Mouse (Mus musculus) layer of hippocampus, adult 2 months (tissue): Measurements from ENCODE around the gene Dync1li1. TPM values are rescaled to one million over a fixed set of nuclear protein-coding genes. Genes with fewer than 3 reads are reported as not detected.
A peak's percentile ranks its signal among the peaks of the same experiment; 100 is the strongest.
"Not testable (repeated sequence)": the region's sequence is repeated elsewhere in the genome, so short reads cannot be mapped to it uniquely, and the experiment has no call there.

ENCODE experiments used
- DNase-seq, 2 experiments: peaks; one replicate each; pipeline ENCODE4 v3.0.0; 2022; ENCODE audit warnings: low spot score in 2 of 2
- H3K27ac ChIP-seq: fragments of 200-600 bp; 2 replicates; pipeline ENCODE4 v1.8.1; 2022
- H3K4me3 ChIP-seq: fragments of 200-600 bp; 2 replicates; pipeline ENCODE4 v1.8.1; 2022; ENCODE audit warnings: mild to moderate bottlenecking
- CTCF ChIP-seq: fragments of 200-600 bp; conservative IDR thresholded peaks from 2 replicates; pipeline ENCODE4 v1.8.1; 2022; ENCODE audit warnings: antibody characterized with exemption, mild to moderate bottlenecking, moderate library complexity
- long read RNA-seq, 2 experiments: library from polyadenylated mRNA; stranded (forward); transcript quantifications; one replicate each; pipeline ENCODE4 v2.0.0; 2021; ENCODE audit warnings: borderline mapping rate in 2 of 2
- total RNA-seq, 2 experiments: library from RNA; stranded (reverse); gene quantifications; 2 replicates each; pipeline ENCODE4 v1.2.3; 2021

Gene Dync1li1
- total RNA-seq, result 10 to 100 TPM; 96.5 to 97.1 TPM
- long read RNA-seq, experiment 1, transcript Dync1li1-201 (13 exons, 2,601 nt), result major isoform, 42 of 50 reads
- long read RNA-seq, experiment 1, partial matches to known transcripts, result 7 of 50 reads
- long read RNA-seq, experiment 1, other reads (novel, unspliced or antisense), result 1 of 50 reads
- long read RNA-seq, experiment 2, transcript Dync1li1-201 (13 exons, 2,601 nt), result major isoform, 65 of 70 reads
- long read RNA-seq, experiment 2, partial matches to known transcripts, result 3 of 70 reads
- long read RNA-seq, experiment 2, other reads (novel, unspliced or antisense), result 2 of 70 reads

- peak; percentile 96 to 97 for DNase-seq
- no peak for TF ChIP-seq CTCF
- H3K27ac ChIP-seq, result peak within 1 kb of the TSS; percentile 97
- H3K4me3 ChIP-seq, result peak within 1 kb of the TSS; percentile 98
Measured at GRCm38 (mm10) chr9:114688252-114688952, at the start of gene Dync1li1. TSS of gene Dync1li1 (plus strand) at chr9:114688790.

- DNase-seq, result no peak
- TF ChIP-seq CTCF, result no peak
- Histone ChIP-seq H3K4me3 (peak overlapping the region; percentile 99), H3K27ac (peak overlapping the region; percentile 92)
Measured at GRCm38 (mm10) chr9:114639186-114639748, 49.3 kb upstream of the Dync1li1 start.

GRCm38 (mm10) chr9:114639839-114640646 lies 48.5 kb upstream of the Dync1li1 start, which contains the start of gene Cnot10:
TSS of gene Cnot10 (minus strand) at chr9:114640184.
- Histone ChIP-seq H3K27ac (peak within 1 kb of the TSS; percentile 92), H3K4me3 (peak within 1 kb of the TSS; percentile 99)
- peak; percentile 65 for TF ChIP-seq CTCF
- DNase-seq, result peak; percentile 96 to 98

GRCm38 (mm10) chr9:114646556-114647505 lies 41.8 kb upstream of the Dync1li1 start:
- DNase-seq, result peak; percentile 70 to 86
- TF ChIP-seq CTCF, result no peak; the same call in none of the 2 replicates
- Histone ChIP-seq H3K27ac (peak overlapping the region; percentile 60), H3K4me3 (no peak overlapping the region)

- H3K4me3 ChIP-seq, result no peak overlapping the region
- H3K27ac ChIP-seq, result no peak overlapping the region
- 0 out of 2 replicates have a peak, but pooled peaks have one; percentile 54 for TF ChIP-seq CTCF
- DNase-seq, result no peak
Measured at GRCm38 (mm10) chr9:114647506-114648432, 40.8 kb upstream of the Dync1li1 start.

- not testable (repeated sequence) for H3K27ac ChIP-seq, H3K4me3 ChIP-seq, DNase-seq
- TF ChIP-seq CTCF, result peak; percentile 78
Measured at GRCm38 (mm10) chr9:114648472-114648871, 40.1 kb upstream of the Dync1li1 start.

- no peak for TF ChIP-seq CTCF
- Histone ChIP-seq H3K27ac (no peak overlapping the region), H3K4me3 (no peak overlapping the region)
- no peak for DNase-seq
Measured at GRCm38 (mm10) chr9:114649371-114649770, 39.2 kb upstream of the Dync1li1 start.

- TF ChIP-seq CTCF, result no peak
- DNase-seq, result no peak
- no peak overlapping the region for H3K27ac ChIP-seq
- no peak overlapping the region for H3K4me3 ChIP-seq
Measured at GRCm38 (mm10) chr9:114650938-114651634, 37.5 kb upstream of the Dync1li1 start.

- Histone ChIP-seq H3K4me3 (no peak overlapping the region), H3K27ac (peak overlapping the region; percentile 79)
- DNase-seq, result no peak
- peak; percentile 40 for TF ChIP-seq CTCF
Measured at GRCm38 (mm10) chr9:114655356-114655755, 33.2 kb upstream of the Dync1li1 start.

- Histone ChIP-seq H3K27ac (no peak overlapping the region), H3K4me3 (no peak overlapping the region)
- DNase-seq, result no peak
- no peak for TF ChIP-seq CTCF
Measured at GRCm38 (mm10) chr9:114656701-114657100, 31.9 kb upstream of the Dync1li1 start.
